Mouse (Mus musculus) brain, embryonic 14.5 days (tissue): ENCODE measurements at regions not wholly inside any gene's neighbourhood (a gene's known extent, or its start where the extent isn't known, plus 50 kb on each side); places are given as distances from the start of the nearest gene placed in this dataset.

Experiments
- CTCF ChIP-seq: fragments of 200-500 bp; IDR thresholded peaks from 2 replicates; pipeline ENCODE4 v1.5.1; 2012; ENCODE audit warnings: inconsistent platforms, mild to moderate bottlenecking, moderate library complexity, borderline replicate concordance; ENCODE audit not compliant: insufficient read depth, insufficient read length; ENCODE audit errors: extremely low read depth
- POLR2A ChIP-seq: fragments of 200-500 bp; IDR thresholded peaks from 2 replicates; pipeline ENCODE4 v1.6.1; 2012; ENCODE audit warnings: mild to moderate bottlenecking, inconsistent platforms, borderline replicate concordance; ENCODE audit not compliant: poor library complexity, insufficient read depth, insufficient read length, severe bottlenecking; ENCODE audit errors: extremely low read depth

GRCm38 (mm10) chr10:119051598-119051997 is 181.6 kb upstream of the Dyrk2 start:
- TF ChIP-seq CTCF: no peak
- no peak for TF ChIP-seq POLR2A
